Mouse (Mus musculus) testis, adult 2 months (tissue): ENCODE results near the gene Rad23a. TPM values are rescaled to one million over a fixed set of nuclear protein-coding genes. Genes with fewer than 3 reads are reported as not detected.
A peak's percentile ranks its signal among the peaks of the same experiment; 100 is the strongest.

Experiments used
- H3K27ac ChIP-seq: fragments of 200-500 bp; 2 replicates; pipeline ENCODE4 v1.5.1; 2012; ENCODE audit warnings: low read depth, low read length; ENCODE audit not compliant: control insufficient read depth, insufficient read depth
- H3K27me3 ChIP-seq: fragments of 200-500 bp; 2 replicates; pipeline ENCODE4 v1.6.1; 2012; ENCODE audit warnings: mild to moderate bottlenecking, low read length, moderate library complexity; ENCODE audit not compliant: control insufficient read depth, insufficient read depth
- H3K36me3 ChIP-seq: fragments of 200-500 bp; 2 replicates; pipeline ENCODE4 v1.6.1; 2012; ENCODE audit warnings: mild to moderate bottlenecking, low read length; ENCODE audit not compliant: control insufficient read depth, insufficient read depth
- H3K4me1 ChIP-seq: fragments of 200-500 bp; 2 replicates; pipeline ENCODE4 v1.6.1; 2012; ENCODE audit warnings: low read length; ENCODE audit not compliant: control insufficient read depth, insufficient read depth
- H3K4me3 ChIP-seq: fragments of 200-500 bp; 2 replicates; pipeline ENCODE4 v1.5.1; 2012; ENCODE audit warnings: low read depth, mild to moderate bottlenecking, low read length, moderate library complexity, mixed read lengths; ENCODE audit not compliant: control insufficient read depth
- CTCF ChIP-seq: fragments of 200-500 bp; IDR thresholded peaks from 2 replicates; pipeline ENCODE4 v1.5.1; 2012; ENCODE audit warnings: low read depth, mild to moderate bottlenecking, inconsistent platforms, low read length, moderate library complexity; ENCODE audit not compliant: control insufficient read depth, insufficient read depth, insufficient replicate concordance
- POLR2A ChIP-seq: fragments of 200-500 bp; IDR thresholded peaks from 2 replicates; pipeline ENCODE4 v1.6.1; 2012; ENCODE audit warnings: low read depth, mild to moderate bottlenecking, inconsistent platforms, low read length, moderate library complexity; ENCODE audit not compliant: control insufficient read depth
- polyA plus RNA-seq: library from polyadenylated mRNA; depleted of rRNA; stranded (reverse); fragments of >200 nt; gene quantifications from 2 replicates; pipeline ENCODE4 v1.2.3, GENCODE M21; 2012

Gene Rad23a
- polyA plus RNA-seq, 1 experiment: 106 TPM

GRCm38 (mm10) chr8:84837912-84838470 lies 2.5 kb downstream of the Rad23a start:
- Histone ChIP-seq H3K4me3 (no peak overlapping the region), H3K27me3 (no peaks in the 10 kb centered on the region), H3K27ac (no peak overlapping the region), H3K36me3 (peaks cover 1% of the 10 kb centered on the region; the same call in 1 of the 2 replicates), H3K4me1 (peaks cover 6% of the 10 kb centered on the region)
- TF ChIP-seq CTCF: no peak
- no peak for TF ChIP-seq POLR2A

- Histone ChIP-seq H3K36me3 (peaks cover 1% of the 10 kb centered on the region; the same call in 1 of the 2 replicates), H3K27me3 (no peaks in the 10 kb centered on the region), H3K27ac (peak overlapping the region; percentile 12; the same call in 1 of the 2 replicates), H3K4me3 (no peak overlapping the region), H3K4me1 (peaks cover 8% of the 10 kb centered on the region)
- TF ChIP-seq POLR2A: no peak
- no peak for TF ChIP-seq CTCF
Observed at GRCm38 (mm10) chr8:84837149-84837911, 3.1 kb downstream of the Rad23a start.

GRCm38 (mm10) chr8:84834866-84835855 lies 5.3 kb downstream of the Rad23a start:
- H3K4me3 ChIP-seq: no peak overlapping the region

GRCm38 (mm10) chr8:84834002-84834865 lies 6.2 kb downstream of the Rad23a start:
- Histone ChIP-seq H3K36me3 (peaks cover 1% of the 10 kb centered on the region; the same call in 1 of the 2 replicates), H3K4me3 (no peak overlapping the region), H3K27me3 (no peaks in the 10 kb centered on the region), H3K27ac (peak overlapping the region; percentile 45; the same call in 1 of the 2 replicates), H3K4me1 (peaks cover 8% of the 10 kb centered on the region)
- no peak for TF ChIP-seq POLR2A
- no peak for TF ChIP-seq CTCF

More at GRCm38 (mm10) chr8:84834866-84835855, 5.3 kb downstream of the Rad23a start:
- peaks cover 8% of the 10 kb centered on the region for H3K4me1 ChIP-seq
- H3K27ac ChIP-seq: no peak overlapping the region
- TF ChIP-seq POLR2A (no peak), CTCF (no peak)
- H3K36me3 ChIP-seq: peaks cover 1% of the 10 kb centered on the region; the same call in 1 of the 2 replicates
- no peaks in the 10 kb centered on the region for H3K27me3 ChIP-seq

GRCm38 (mm10) chr8:84832759-84833742 lies 7.4 kb downstream of the Rad23a start:
- Histone ChIP-seq H3K27me3 (no peaks in the 10 kb centered on the region), H3K27ac (peak overlapping the region; percentile 71), H3K36me3 (peaks cover 1% of the 10 kb centered on the region; the same call in 1 of the 2 replicates), H3K4me1 (peaks cover 8% of the 10 kb centered on the region), H3K4me3 (peak overlapping the region; percentile 84)
- TF ChIP-seq POLR2A (no peak), CTCF (no peak)
